Mouse (Mus musculus) kidney, postnatal 0 days (tissue): ENCODE measurements at regions not wholly inside any gene's neighbourhood (a gene's known extent, or its start where the extent isn't known, plus 50 kb on each side); places are given as distances from the start of the nearest gene placed in this dataset.

Source experiments
- ATAC-seq: fragments of 200-750 bp; cut with Nextera tagmentation; replicated peaks from 2 replicates; pipeline ENCODE4 v1.8.0; 2017; ENCODE audit warnings: low read depth, moderate number of reproducible peaks, moderate TSS enrichment, moderate library complexity; ENCODE audit not compliant: low FRiP score
- DNase-seq: peaks from one replicate; pipeline ENCODE4 v3.0.0-alpha.2; 2016; ENCODE audit warnings: low spot score
- H3K27ac ChIP-seq: fragments of 300-500 bp; sonication (generic); 2 replicates; pipeline ENCODE4 v1.5.1; 2014; ENCODE audit warnings: mild to moderate bottlenecking
- H3K27me3 ChIP-seq: fragments of 300-500 bp; sonication (generic); 2 replicates; pipeline ENCODE4 v1.6.1; 2014; ENCODE audit warnings: low read length, mixed read lengths; ENCODE audit not compliant: insufficient read depth
- H3K36me3 ChIP-seq: fragments of 300-500 bp; sonication (generic); 2 replicates; pipeline ENCODE4 v1.6.1; 2014; ENCODE audit warnings: low read length, mixed read lengths; ENCODE audit not compliant: insufficient read depth
- H3K4me1 ChIP-seq: fragments of 300-500 bp; sonication (generic); replicated peaks from 2 replicates; pipeline ENCODE4 v1.6.1; 2014; ENCODE audit warnings: antibody characterized with exemption, low read length, mixed read lengths; ENCODE audit not compliant: insufficient read depth
- H3K4me2 ChIP-seq: fragments of 300-500 bp; sonication (generic); 2 replicates; pipeline ENCODE4 v1.6.1; 2014; ENCODE audit warnings: mild to moderate bottlenecking, low read length, moderate library complexity, mixed read lengths
- H3K4me3 ChIP-seq: fragments of 300-500 bp; sonication (generic); replicated peaks from 2 replicates; pipeline ENCODE4 v1.5.1; 2014; ENCODE audit warnings: low read depth, low read length
- H3K9ac ChIP-seq: fragments of 300-500 bp; sonication (generic); 2 replicates; pipeline ENCODE4 v1.6.1; 2014; ENCODE audit warnings: low read depth, low read length
- H3K9me3 ChIP-seq: fragments of 300-500 bp; sonication (generic); replicated peaks from 2 replicates; pipeline ENCODE4 v1.6.1; 2016; ENCODE audit warnings: low read length, inconsistent platforms, mixed read lengths
- CTCF ChIP-seq: IDR thresholded peaks from 2 replicates; pipeline ENCODE4 v1.5.1; 2016; ENCODE audit warnings: antibody characterized with exemption, low read depth, mild to moderate bottlenecking, moderate library complexity
- WGBS: fragments of 180-500 bp; shearing (Covaris S2); extraction: QIAGEN DNeasy Blood & Tissue Kit; methylation state at CpG from one replicate; pipeline ENCODE4 v1.1.7; 2014; 5-methylcytosine and 5-hydroxymethylcytosine counted together

GRCm38 (mm10) chr12:97888801-97889455 is 370.3 kb downstream of the Galc start:
- Histone ChIP-seq H3K36me3 (no peaks in the 10 kb centered on the region), H3K27ac (no peak overlapping the region), H3K4me2 (peak overlapping the region; percentile 35), H3K27me3 (no peaks in the 10 kb centered on the region), H3K4me3 (no peak overlapping the region), H3K9me3 (no peaks in the 10 kb centered on the region), H3K4me1 (no peaks in the 10 kb centered on the region), H3K9ac (no peak overlapping the region)
- 14% methylated on average over 12 of the region's 12 CpGs for WGBS
- ATAC-seq (no peak), DNase-seq (peak; percentile 39)
- TF ChIP-seq CTCF = no peak

GRCm38 (mm10) chr12:97888291-97888800 is 370.9 kb downstream of the Galc start:
- no peak overlapping the region for H3K27ac ChIP-seq
- H3K27me3 ChIP-seq = no peaks in the 10 kb centered on the region
- WGBS = 12% methylated on average over 6 of the region's 6 CpGs
- H3K4me3 ChIP-seq = no peak overlapping the region
- H3K36me3 ChIP-seq = no peaks in the 10 kb centered on the region
- H3K4me2 ChIP-seq = peak overlapping the region; percentile 35
- ATAC-seq = no peak
- peak; percentile 9 for DNase-seq
- H3K4me1 ChIP-seq = no peaks in the 10 kb centered on the region
- no peak for TF ChIP-seq CTCF
- H3K9me3 ChIP-seq = no peaks in the 10 kb centered on the region
- no peak overlapping the region for H3K9ac ChIP-seq

- H3K4me1 ChIP-seq = no peaks in the 10 kb centered on the region
- no peaks in the 10 kb centered on the region for H3K9me3 ChIP-seq
- no peak overlapping the region for H3K4me3 ChIP-seq
- no peaks in the 10 kb centered on the region for H3K36me3 ChIP-seq
- no peak overlapping the region for H3K4me2 ChIP-seq
- DNase-seq (no peak), ATAC-seq (no peak)
- no peak overlapping the region for H3K9ac ChIP-seq
- H3K27ac ChIP-seq = no peak overlapping the region
- H3K27me3 ChIP-seq = no peaks in the 10 kb centered on the region
- 77% methylated on average over 4 of the region's 4 CpGs for WGBS
- TF ChIP-seq CTCF = no peak
Observed at GRCm38 (mm10) chr12:97882439-97882838, 376.8 kb downstream of the Galc start.

GRCm38 (mm10) chr12:97872391-97872790 is 386.9 kb downstream of the Galc start:
- peak; percentile 90 for TF ChIP-seq CTCF
- WGBS = 12% methylated on average over 2 of the region's 2 CpGs
- Histone ChIP-seq H3K4me1 (no peaks in the 10 kb centered on the region), H3K4me2 (no peak overlapping the region), H3K9me3 (no peaks in the 10 kb centered on the region), H3K4me3 (no peak overlapping the region), H3K9ac (no peak overlapping the region), H3K27ac (no peak overlapping the region), H3K27me3 (no peaks in the 10 kb centered on the region), H3K36me3 (no peaks in the 10 kb centered on the region)
- DNase-seq (peak; percentile 87), ATAC-seq (peak; percentile 71)

GRCm38 (mm10) chr12:97862921-97863320 is 396.3 kb downstream of the Galc start:
- ATAC-seq = no peak
- Histone ChIP-seq H3K27me3 (no peaks in the 10 kb centered on the region), H3K9ac (no peak overlapping the region), H3K4me3 (no peak overlapping the region), H3K27ac (no peak overlapping the region), H3K4me1 (no peaks in the 10 kb centered on the region), H3K36me3 (no peaks in the 10 kb centered on the region), H3K4me2 (no peak overlapping the region), H3K9me3 (no peaks in the 10 kb centered on the region)
- TF ChIP-seq CTCF = no peak
- no peak for DNase-seq
- WGBS = 87% methylated on average over 3 of the region's 3 CpGs

GRCm38 (mm10) chr12:97836202-97836908 is 422.9 kb downstream of the Galc start:
- H3K27ac ChIP-seq = no peak overlapping the region

More at GRCm38 (mm10) chr12:97836202-97836908, 422.9 kb downstream of the Galc start:
- DNase-seq (no peak), ATAC-seq (no peak)
- no peak for TF ChIP-seq CTCF
- H3K36me3 ChIP-seq = no peaks in the 10 kb centered on the region
- H3K4me2 ChIP-seq = no peak overlapping the region
- H3K4me1 ChIP-seq = no peaks in the 10 kb centered on the region
- WGBS = 82% methylated on average over 8 of the region's 8 CpGs
- H3K4me3 ChIP-seq = no peak overlapping the region
- H3K9me3 ChIP-seq = no peaks in the 10 kb centered on the region
- H3K27me3 ChIP-seq = no peaks in the 10 kb centered on the region
- H3K9ac ChIP-seq = no peak overlapping the region
